Mouse (Mus musculus) heart, adult 9 months (tissue): ENCODE data around the gene Get4.

ENCODE experiments used
- DNase-seq, 2 experiments: peaks; one replicate each; pipeline ENCODE4 v3.0.0; 2022; ENCODE audit warnings: low spot score in 2 of 2

Gene Get4

GRCm38 (mm10) chr5:139283460-139284180 is 31.5 kb downstream of the Get4 start:
- DNase-seq = no peak

DNA sequence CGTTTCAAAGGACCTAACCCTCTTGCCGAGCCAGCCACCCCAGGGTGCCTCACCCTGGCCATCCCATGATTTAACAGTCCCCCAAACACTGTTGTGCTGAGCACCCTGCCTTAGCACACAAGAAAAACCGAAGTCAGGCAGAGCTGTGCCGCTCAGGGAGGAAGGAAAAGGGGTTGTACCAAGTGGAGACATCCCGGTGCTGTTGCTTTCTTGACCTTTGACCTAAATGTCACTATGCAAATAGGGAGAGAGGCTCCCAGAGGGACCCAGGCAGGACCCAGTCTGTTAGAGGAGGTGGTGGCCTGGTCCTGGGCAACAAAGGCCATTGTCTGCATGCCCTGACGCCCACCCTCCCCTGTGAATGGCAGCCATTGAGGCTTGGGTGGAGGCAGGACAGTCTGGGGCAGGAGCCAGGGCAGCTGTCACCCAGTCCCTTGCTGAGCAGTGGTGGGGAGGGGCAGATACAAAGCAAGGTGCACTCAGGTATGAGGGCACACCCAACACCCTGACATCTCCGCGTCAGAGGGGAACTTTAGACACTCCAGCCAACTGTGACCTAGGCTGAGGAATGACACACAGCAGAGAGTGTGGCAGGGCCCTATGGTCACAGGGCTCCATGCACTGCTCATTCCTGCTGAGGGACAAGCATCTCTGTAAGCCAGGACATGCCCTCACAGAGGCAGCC is 33.4 kb downstream of the Get4 start:
- no peak for DNase-seq

GRCm38 (mm10) chr5:139286142-139286941 is 34.2 kb downstream of the Get4 start:
- no peak for DNase-seq

GRCm38 (mm10) chr5:139287099-139287498 is 35.0 kb downstream of the Get4 start:
- peak in 1 of 2 experiments; percentile 32 for DNase-seq

DNA sequence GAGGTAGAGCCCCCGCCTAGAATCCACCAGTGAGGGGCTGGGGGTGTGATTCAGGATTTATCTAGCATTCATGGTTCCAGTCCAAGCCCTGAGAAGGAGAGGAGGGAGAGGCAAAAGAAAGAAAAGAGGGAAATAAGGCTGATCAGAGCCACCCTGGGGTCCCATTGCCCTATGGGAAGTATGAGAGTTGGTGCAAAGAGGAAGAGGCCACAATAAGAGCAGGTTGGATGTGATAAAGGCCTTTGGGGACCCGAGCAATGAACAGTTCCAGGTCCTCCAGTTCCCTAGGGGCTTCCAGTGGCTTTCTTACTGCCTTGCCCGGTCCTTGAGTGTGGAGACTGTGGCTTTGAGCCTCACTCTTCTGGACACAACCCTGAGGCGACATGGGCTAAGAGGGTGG is 35.7 kb downstream of the Get4 start:
- no peak for DNase-seq

DNA sequence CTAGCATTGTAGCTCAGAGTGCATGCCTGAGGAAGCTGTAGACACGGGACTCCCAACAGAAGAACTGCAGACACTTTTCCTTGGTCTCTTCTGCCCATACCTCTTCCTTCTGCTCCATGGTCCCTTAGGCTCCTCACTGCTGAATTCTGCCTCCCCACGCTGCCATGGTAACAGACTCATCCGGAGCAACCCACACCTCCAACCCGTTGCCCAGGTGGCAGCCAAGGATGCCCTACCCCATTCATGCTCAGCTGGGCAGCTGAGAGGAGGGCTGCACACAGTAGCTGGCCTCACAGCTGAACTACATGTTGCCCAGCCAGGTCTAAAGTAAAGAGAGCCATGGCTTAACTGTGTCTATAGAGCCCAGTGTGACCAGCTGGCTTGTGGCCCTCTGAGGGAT is 36.5 kb downstream of the Get4 start:
- DNase-seq = no peak

GRCm38 (mm10) chr5:139290467-139291259 is 38.5 kb downstream of the Get4 start:
- DNase-seq = no peak

- DNase-seq = no peak
These were observed 39.9 kb downstream of the Get4 start for GRCm38 (mm10) chr5:139291811-139292560.

GRCm38 (mm10) chr5:139294089-139294488 is 42.0 kb downstream of the Get4 start:
- no peak for DNase-seq

GRCm38 (mm10) chr5:139297092-139297491 is 45.0 kb downstream of the Get4 start:
- no peak for DNase-seq

- DNase-seq = no peak
These were observed 45.6 kb downstream of the Get4 start for GRCm38 (mm10) chr5:139297745-139298144.

DNA sequence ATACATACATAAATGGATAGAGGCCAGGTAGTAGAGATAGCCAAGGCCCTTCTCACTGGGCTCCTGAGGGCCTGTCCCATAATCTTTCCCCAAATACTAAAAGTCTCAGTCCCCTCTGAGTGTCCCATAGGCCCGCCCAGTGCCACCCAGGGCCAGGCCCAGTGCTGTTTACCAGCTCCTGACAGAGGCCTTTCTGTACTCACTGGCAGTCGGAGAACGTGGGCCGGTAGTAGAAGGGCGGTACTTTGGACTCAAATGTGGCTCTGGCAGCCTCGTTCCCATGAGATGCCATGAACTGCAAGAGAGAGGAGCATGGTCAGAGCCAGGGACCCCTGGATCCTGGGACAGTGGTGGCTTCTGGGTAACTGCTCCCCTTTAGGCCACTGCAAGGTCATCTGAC is 50.0 kb downstream of the Get4 start:
- DNase-seq = no peak

DNA sequence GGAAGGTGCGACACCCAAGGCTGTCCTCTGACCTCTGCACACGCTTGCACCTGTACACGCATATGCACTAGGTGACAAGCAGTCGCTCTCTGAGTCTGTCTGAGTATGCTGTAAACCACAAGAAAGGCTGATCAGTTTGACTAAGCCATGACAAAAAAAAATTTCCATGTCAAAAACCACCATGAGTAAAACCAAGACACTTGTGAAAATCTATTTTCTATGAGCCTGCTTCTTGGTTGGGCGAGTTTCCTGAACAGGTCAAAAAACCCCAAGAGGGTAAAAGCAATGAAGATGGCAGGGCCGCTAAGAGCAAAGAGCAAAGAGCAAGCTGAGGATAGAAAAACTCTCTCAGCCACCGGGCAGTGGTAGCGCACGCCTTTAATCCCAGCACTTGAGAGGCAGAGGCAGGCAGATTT is 51.5 kb downstream of the Get4 start:
- no peak for DNase-seq

DNA sequence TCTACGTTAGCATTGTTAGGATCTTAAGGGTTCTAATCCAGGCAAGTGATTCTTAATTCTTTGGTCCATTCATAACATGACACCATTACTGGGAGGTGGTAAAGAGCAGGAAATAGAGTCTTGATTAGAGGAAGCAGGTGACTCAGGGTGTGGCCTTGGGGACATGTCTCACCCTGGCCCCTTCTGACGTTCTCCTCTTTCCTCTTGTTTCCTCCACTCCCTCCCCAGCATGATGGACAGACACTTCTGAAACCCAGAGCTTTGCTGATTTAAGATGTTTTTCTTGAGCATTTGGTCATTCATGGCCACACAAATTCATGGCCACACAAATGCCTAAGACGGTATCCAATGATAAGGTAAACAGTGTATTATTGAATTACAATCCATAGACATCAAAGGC is 57.8 kb downstream of the Get4 start:
- no peak for DNase-seq

- no peak for DNase-seq
These were observed 58.4 kb downstream of the Get4 start for GRCm38 (mm10) chr5:139310477-139310876.

GRCm38 (mm10) chr5:139311822-139312221 is 59.7 kb downstream of the Get4 start:
- DNase-seq = no peak

- DNase-seq = no peak
These were observed 61.4 kb downstream of the Get4 start for GRCm38 (mm10) chr5:139313536-139313935.

DNA sequence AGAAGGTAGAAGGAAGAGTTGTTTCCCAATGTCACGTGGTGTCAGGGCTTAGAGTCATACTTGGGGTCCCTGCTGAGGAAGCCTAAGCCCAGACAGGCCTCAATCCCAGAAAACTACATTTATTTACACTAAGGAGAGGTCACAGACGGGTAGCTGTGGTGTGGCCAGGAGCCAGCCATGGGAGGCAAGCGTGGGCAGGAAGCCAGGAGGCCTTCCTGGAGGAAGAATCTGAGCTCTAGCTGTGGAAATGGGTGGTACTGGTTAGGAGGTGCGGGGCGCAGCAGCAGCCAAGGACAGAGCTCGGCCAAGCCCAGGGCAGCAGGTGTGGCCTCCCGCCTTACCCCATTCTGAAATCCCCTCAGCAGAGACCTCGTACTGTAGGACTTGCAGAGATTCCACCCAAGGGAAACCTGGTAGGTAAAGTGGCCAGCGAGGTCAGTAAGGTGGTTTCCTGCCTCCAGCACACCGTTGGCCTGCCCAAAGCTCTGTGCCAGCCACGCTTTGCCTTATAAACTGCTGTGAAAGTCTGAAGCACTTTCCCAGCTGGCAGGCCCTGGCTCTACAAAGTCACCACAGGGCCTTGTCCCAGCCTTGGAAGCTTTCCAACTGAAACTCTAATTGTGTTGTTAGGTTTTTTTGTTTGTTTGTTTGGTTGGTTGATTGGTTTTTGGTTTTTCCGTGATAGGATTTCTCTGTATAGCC is 63.0 kb downstream of the Get4 start:
- DNase-seq = no peak

- DNase-seq = no peak
These were observed 65.0 kb downstream of the Get4 start for GRCm38 (mm10) chr5:139316982-139317675.
